Mouse (Mus musculus): ENCODE data around the gene Hnrnph2.

- TF ChIP-seq POLR2A (IDR thresholded peaks at IDR 0.05; ENCODE audit: extremely low read depth, insufficient read depth, low read length) = no peak
- TF ChIP-seq CTCF (IDR thresholded peaks at IDR 0.05; ENCODE audit: extremely low read depth, insufficient read depth, low read length) = no peak
Observed at GRCm38 (mm10) chrX:134623350-134623749, 22.4 kb downstream of the Hnrnph2 start.

All from cortical plate, adult 2 months (tissue).